Mouse (Mus musculus) lung, adult 2 months (tissue): Measurements from ENCODE around the gene Patz1.

Experiments used
- CTCF ChIP-seq: fragments of 200-500 bp; IDR thresholded peaks from 2 replicates; pipeline ENCODE4 v1.5.1; 2011; ENCODE audit warnings: mild to moderate bottlenecking, low read length, control low read depth; ENCODE audit not compliant: insufficient read depth
- POLR2A ChIP-seq: fragments of 200-500 bp; IDR thresholded peaks from 2 replicates; pipeline ENCODE4 v1.6.1; 2011; ENCODE audit warnings: low read depth, mild to moderate bottlenecking, control low read depth, low read length, borderline replicate concordance; ENCODE audit errors: extremely low read depth

- TF ChIP-seq CTCF (no peak), POLR2A (no peak)
Observed at GRCm38 (mm10) chr11:3335651-3336216, 47.1 kb downstream of the Patz1 start.
